8 mouse cellular contexts compared by ENCODE assay signal in genomic region chr4:138554934-138555333, GRCm38 (mm10).
DNase-seq lines count a peak whose midpoint lies in the region; ATAC-seq and TF ChIP-seq lines count a peak whose summit lies in the region.
"Had no signal": no experiment of that assay in that cellular context is flagged by ENCODE, and none has a peak within 500 bp of the region (broad histone marks: within the 10 kb centered on the region; RNA-seq: fewer than 3 reads in every experiment).

No protein-coding gene starts in this region.

- 3% methylated on average over 14 of the region's 14 CpGs for WGBS in forebrain, embryonic 10.5 days
- 2% methylated on average over 14 of the region's 14 CpGs for WGBS in forebrain, postnatal 0 days
- WGBS in midbrain, embryonic 13.5 days: 2% methylated on average over 14 of the region's 14 CpGs

- H3K4me2 ChIP-seq in forebrain, postnatal 0 days (ENCODE audit: low read depth): peak overlapping the region; percentile 57
- H3K4me2 ChIP-seq in midbrain, embryonic 13.5 days (replicated peaks): peak overlapping the region; percentile 55

- peaks cover 73% of the 10 kb centered on the region for H3K27me3 ChIP-seq in forebrain, embryonic 10.5 days (ENCODE audit: poor library complexity, severe bottlenecking)
- no peaks in the 10 kb centered on the region for H3K27me3 ChIP-seq in forebrain, postnatal 0 days (ENCODE audit: insufficient read depth, low read length)
- H3K27me3 ChIP-seq in midbrain, embryonic 13.5 days: peaks cover 48% of the 10 kb centered on the region

- peak overlapping the region; percentile 45 for H3K9ac ChIP-seq in forebrain, postnatal 0 days
- peak overlapping the region; percentile 52; the same call in 1 of the 2 replicates for H3K9ac ChIP-seq in midbrain, embryonic 13.5 days (replicated peaks)

- peaks cover 42% of the 10 kb centered on the region for H3K4me1 ChIP-seq in forebrain, embryonic 10.5 days
- H3K4me1 ChIP-seq in forebrain, postnatal 0 days (ENCODE audit: insufficient read depth): peaks cover 11% of the 10 kb centered on the region
- peaks cover 23% of the 10 kb centered on the region for H3K4me1 ChIP-seq in midbrain, embryonic 13.5 days (replicated peaks)

- DNase-seq in forebrain, embryonic 10.5 days (ENCODE audit: extremely low spot score, low spot score): no peak
- DNase-seq in forebrain, postnatal 0 days: peak; percentile 42
- peak; percentile 54 for DNase-seq in kidney, postnatal 10 days
- DNase-seq in thymus, postnatal 0 days (ENCODE audit: low spot score): no peak
- no peak for DNase-seq in urinary bladder, postnatal 4 days (ENCODE audit: low spot score in 2 of 2)

- peak overlapping the region; percentile 38 for H3K4me3 ChIP-seq in forebrain, embryonic 10.5 days
- H3K4me3 ChIP-seq in forebrain, postnatal 0 days (ENCODE audit: low read depth, low read length): peak overlapping the region; percentile 29
- H3K4me3 ChIP-seq in midbrain, embryonic 13.5 days (replicated peaks): peak overlapping the region; percentile 27

- no peak overlapping the region for H3K27ac ChIP-seq in forebrain, embryonic 10.5 days
- no peak overlapping the region for H3K27ac ChIP-seq in forebrain, postnatal 0 days (ENCODE audit: low read depth, low read length)
- no peak overlapping the region for H3K27ac ChIP-seq in midbrain, embryonic 13.5 days
- H3K27ac ChIP-seq: macrophage had no signal

- ATAC-seq in forebrain, postnatal 0 days: peak; percentile 27; the same call in 1 of the 2 replicates
- peak; percentile 72 for ATAC-seq in midbrain, embryonic 13.5 days
- no peak for ATAC-seq in erythroblast, adult 5-6 weeks (replicated peaks; ENCODE audit: low FRiP score, poor library complexity, severe bottlenecking)

- no peaks in the 10 kb centered on the region for H3K36me3 ChIP-seq in forebrain, embryonic 10.5 days (replicated peaks)
- no peaks in the 10 kb centered on the region for H3K36me3 ChIP-seq in forebrain, postnatal 0 days (ENCODE audit: insufficient read depth)
- no peaks in the 10 kb centered on the region for H3K36me3 ChIP-seq in midbrain, embryonic 13.5 days

- H3K9me3 ChIP-seq in forebrain, embryonic 10.5 days: no peaks in the 10 kb centered on the region
- no peaks in the 10 kb centered on the region for H3K9me3 ChIP-seq in forebrain, postnatal 0 days (ENCODE audit: low read length)
- H3K9me3 ChIP-seq in midbrain, embryonic 13.5 days: no peaks in the 10 kb centered on the region

- peak; percentile 46 for TF ChIP-seq CTCF in forebrain, postnatal 0 days (IDR thresholded peaks at IDR 0.05; ENCODE audit: low read depth)

Comparison
In these comparisons a context has a peak if more than half of its experiments do, and no peak if none do; other contexts are left out.
1. DNase-seq: peak in forebrain, postnatal 0 days (single experiment) and kidney, postnatal 10 days (single experiment); none in forebrain, embryonic 10.5 days (single experiment), thymus, postnatal 0 days (single experiment) and urinary bladder, postnatal 4 days (0 of 2).
2. Peak in every context shown above with its lines, with median percentiles within 50 percentile points of each other: H3K4me3 ChIP-seq.